In the genomic region with DNA sequence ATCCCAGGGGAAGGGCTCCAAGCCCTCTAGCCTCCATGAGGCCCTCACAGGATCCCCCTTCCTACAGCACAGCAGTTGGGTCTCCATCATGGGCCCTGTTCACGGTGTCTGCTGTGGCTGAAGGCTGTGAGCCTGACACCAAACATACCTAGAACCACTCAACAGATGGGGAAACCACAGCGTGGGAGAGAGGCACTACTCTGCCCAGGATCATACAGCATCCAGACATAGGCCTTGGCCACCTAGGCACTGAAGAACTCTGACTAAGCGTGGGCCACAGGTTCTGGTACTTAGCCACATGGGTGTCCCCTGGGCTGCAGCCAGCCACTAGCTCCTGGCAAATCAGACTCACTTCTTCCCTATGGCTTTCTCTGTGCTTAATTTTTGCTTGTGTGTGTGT, we compare ENCODE assay signal across 21 mouse cellular contexts. TPM values are rescaled to one million over a fixed set of nuclear protein-coding genes. Genes with fewer than 3 reads are reported as not detected.
DNase-seq lines count a peak whose midpoint lies in the region; ATAC-seq and TF ChIP-seq lines count a peak whose summit lies in the region.
"Had no signal": no experiment of that assay in that cellular context is flagged by ENCODE, and none has a peak within 500 bp of the region (broad histone marks: within the 10 kb centered on the region; RNA-seq: fewer than 3 reads in every experiment).

No protein-coding gene starts in this region.

- no peak for ATAC-seq in midbrain, embryonic 11.5 days (ENCODE audit: low FRiP score)
- ATAC-seq in forebrain, embryonic 14.5 days, result no peak
- ATAC-seq: activated CD4-positive, CD25-positive, alpha-beta regulatory T cell, adult 4 months had no signal

- no peak overlapping the region for H3K4me3 ChIP-seq in gastrocnemius, adult 2 months
- no peak overlapping the region for H3K4me3 ChIP-seq in midbrain, embryonic 10.5 days
- no peak overlapping the region for H3K4me3 ChIP-seq in midbrain, embryonic 11.5 days (ENCODE audit: low read depth, low read length)
- H3K4me3 ChIP-seq in forebrain, embryonic 14.5 days (ENCODE audit: low read depth, low read length), result no peak overlapping the region
- no peak overlapping the region for H3K4me3 ChIP-seq in olfactory bulb, adult 2 months (ENCODE audit: insufficient read depth, low read depth, low read length)
- H3K4me3 ChIP-seq: hindbrain, embryonic 15.5 days; midbrain, embryonic 12.5 days; stomach, embryonic 15.5 days had no signal

- WGBS in midbrain, embryonic 10.5 days, result 96% methylated on average over 3 of the region's 3 CpGs
- 93% methylated on average over 3 of the region's 3 CpGs for WGBS in midbrain, embryonic 11.5 days
- WGBS in forebrain, embryonic 14.5 days, result 80% methylated on average over 3 of the region's 3 CpGs
- WGBS in olfactory bulb, adult 2 months, result 69% methylated on average over 3 of the region's 3 CpGs

- H3K9me3 ChIP-seq in midbrain, embryonic 10.5 days (replicated peaks), result no peaks in the 10 kb centered on the region
- no peaks in the 10 kb centered on the region for H3K9me3 ChIP-seq in midbrain, embryonic 11.5 days (ENCODE audit: control insufficient read depth, low read length)
- H3K9me3 ChIP-seq in forebrain, embryonic 14.5 days (replicated peaks; ENCODE audit: control insufficient read depth, low read length), result no peaks in the 10 kb centered on the region
- H3K9me3 ChIP-seq: hindbrain, embryonic 15.5 days; midbrain, embryonic 12.5 days; stomach, embryonic 15.5 days had no signal

- H3K27ac ChIP-seq in gastrocnemius, adult 2 months, result peak overlapping the region; percentile 24; the same call in 1 of the 2 replicates
- H3K27ac ChIP-seq in midbrain, embryonic 10.5 days (replicated peaks), result peak overlapping the region; percentile 95
- H3K27ac ChIP-seq in midbrain, embryonic 11.5 days (ENCODE audit: low read depth, low read length), result no peak overlapping the region; the same call in 1 of the 2 replicates
- H3K27ac ChIP-seq in forebrain, embryonic 14.5 days (ENCODE audit: low read depth, low read length), result 0 out of 2 replicates have a peak overlapping the region, but pooled peaks have one; percentile 29
- H3K27ac ChIP-seq in olfactory bulb, adult 2 months (ENCODE audit: insufficient read depth, low read depth, low read length), result 0 out of 2 replicates have a peak overlapping the region, but pooled peaks have one; percentile 3
- H3K27ac ChIP-seq: hindbrain, embryonic 15.5 days had no signal

- H3K36me3 ChIP-seq in midbrain, embryonic 10.5 days, result peaks cover 5% of the 10 kb centered on the region; the same call in 1 of the 2 replicates
- H3K36me3 ChIP-seq in midbrain, embryonic 11.5 days (ENCODE audit: control insufficient read depth, insufficient read depth, low read length), result no peaks in the 10 kb centered on the region
- no peaks in the 10 kb centered on the region for H3K36me3 ChIP-seq in forebrain, embryonic 14.5 days (ENCODE audit: control insufficient read depth, insufficient read depth, low read length)
- H3K36me3 ChIP-seq: hindbrain, embryonic 15.5 days; midbrain, embryonic 12.5 days; stomach, embryonic 15.5 days had no signal

- H3K9ac ChIP-seq in midbrain, embryonic 11.5 days (ENCODE audit: low read length), result no peak overlapping the region
- H3K9ac ChIP-seq in forebrain, embryonic 14.5 days (ENCODE audit: low read length), result no peak overlapping the region
- H3K9ac ChIP-seq: hindbrain, embryonic 15.5 days; midbrain, embryonic 12.5 days; stomach, embryonic 15.5 days had no signal

- no peak overlapping the region for H3K4me2 ChIP-seq in midbrain, embryonic 11.5 days
- H3K4me2 ChIP-seq in forebrain, embryonic 14.5 days (ENCODE audit: low read length), result no peak overlapping the region
- H3K4me2 ChIP-seq: hindbrain, embryonic 15.5 days; midbrain, embryonic 12.5 days; stomach, embryonic 15.5 days had no signal

- intact Hi-C loops in gastrocnemius, adult 2 months (cut with DNase I), result no loop called here

- no peak for TF ChIP-seq CTCF in gastrocnemius, adult 2 months (IDR thresholded peaks at IDR 0.05)
- TF ChIP-seq CTCF in olfactory bulb, adult 2 months (IDR thresholded peaks at IDR 0.05; ENCODE audit: insufficient read depth, low read depth, low read length), result no peak

- no peak for TF ChIP-seq POLR2A in olfactory bulb, adult 2 months (IDR thresholded peaks at IDR 0.05; ENCODE audit: insufficient read depth, low read depth, low read length)

- no peaks in the 10 kb centered on the region for H3K27me3 ChIP-seq in midbrain, embryonic 10.5 days (ENCODE audit: low read depth, poor library complexity, severe bottlenecking)
- H3K27me3 ChIP-seq in midbrain, embryonic 11.5 days (ENCODE audit: control insufficient read depth, insufficient read depth, low read length), result no peaks in the 10 kb centered on the region
- no peaks in the 10 kb centered on the region for H3K27me3 ChIP-seq in forebrain, embryonic 14.5 days (replicated peaks; ENCODE audit: control insufficient read depth, insufficient read depth, low read length)
- H3K27me3 ChIP-seq: hindbrain, embryonic 15.5 days; midbrain, embryonic 12.5 days; stomach, embryonic 15.5 days had no signal

- DNase-seq in gastrocnemius, adult 2 months, result no peak
- DNase-seq in gastrocnemius, adult 8-10 months (ENCODE audit: low spot score in 2 of 2), result no peak
- no peak for DNase-seq in midbrain, embryonic 10.5 days (ENCODE audit: low spot score)
- DNase-seq in midbrain, embryonic 11.5 days (ENCODE audit: low spot score, missing footprints), result no peak
- DNase-seq in forebrain, embryonic 14.5 days (ENCODE audit: low spot score), result no peak
- DNase-seq in natural killer cell, adult 2 months (ENCODE audit: low spot score in 2 of 2), result no peak
- DNase-seq: adrenal gland, postnatal 25 days; cerebellum, postnatal 14 days; gastrocnemius, postnatal 10 days; kidney, adult 2 months; kidney, postnatal 36 days; left cerebral cortex, postnatal 4 days; lung, postnatal 14 days; retina, postnatal 1 day; spleen, adult 18-20 months; thymus, postnatal 14 days had no signal

- H3K4me1 ChIP-seq in midbrain, embryonic 10.5 days, result peaks cover 76% of the 10 kb centered on the region
- peaks cover 44% of the 10 kb centered on the region for H3K4me1 ChIP-seq in midbrain, embryonic 11.5 days (ENCODE audit: control insufficient read depth, insufficient read depth, low read length)
- peaks cover 63% of the 10 kb centered on the region for H3K4me1 ChIP-seq in forebrain, embryonic 14.5 days (ENCODE audit: control insufficient read depth, insufficient read depth, low read length)
- H3K4me1 ChIP-seq in olfactory bulb, adult 2 months (ENCODE audit: control insufficient read depth, insufficient read depth, low read length), result peaks cover 90% of the 10 kb centered on the region

RNA-seq across cellular contexts. Expression of a gene that starts 48.6 kb away (rescaled TPM):
- total RNA-seq in gastrocnemius, adult 2 months (2021), result 100 to 1,000 TPM; 123 to 153 TPM
- total RNA-seq in gastrocnemius, adult 8-10 months (2022), result 100 to 1,000 TPM in 1 of 4 experiments, 10 to 100 TPM in 3; 93.5 to 117 (median 97.9) TPM
- polyA plus RNA-seq in midbrain, embryonic 10.5 days (2016; fragmentation: Nextera tagmentation; extraction: Ambion mirVana), result 16.2 and 19.1 TPM in 2 replicates
- 13.4 and 14.7 TPM in 2 replicates for polyA plus RNA-seq in midbrain, embryonic 11.5 days (2014; fragmentation: Nextera tagmentation; extraction: Ambion mirVana)
- polyA plus RNA-seq in forebrain, embryonic 14.5 days (2014; fragmentation: Nextera tagmentation; extraction: Ambion mirVana), result 15.1 and 22.3 TPM in 2 replicates
- polyA plus RNA-seq in olfactory bulb, adult 2 months (2012; ENCODE audit: insufficient read depth, insufficient read length, low replicate concordance, missing spikeins), result not detected in 2 replicates
